Mouse (Mus musculus) limb, embryonic 14.5 days (tissue): Measurements from ENCODE around the gene Fdx1l. TPM values are rescaled to one million over a fixed set of nuclear protein-coding genes. Genes with fewer than 3 reads are reported as not detected.

Experiments used
- ATAC-seq: fragments of 200-750 bp; cut with Nextera tagmentation; 2 replicates; pipeline ENCODE4 v1.8.0; 2017; ENCODE audit warnings: low read depth, moderate number of reproducible peaks, moderate TSS enrichment; ENCODE audit not compliant: low FRiP score
- DNase-seq: peaks from one replicate; pipeline ENCODE4 v3.0.0-alpha.2; 2015; ENCODE audit warnings: low spot score
- H3K27ac ChIP-seq: fragments of 300-500 bp; sonication (generic); replicated peaks from 2 replicates; pipeline ENCODE4 v1.5.1; 2014; ENCODE audit warnings: low read depth, mild to moderate bottlenecking, low read length, moderate library complexity, mixed read lengths
- H3K27me3 ChIP-seq: fragments of 300-500 bp; sonication (generic); 2 replicates; pipeline ENCODE4 v1.6.1; 2014; ENCODE audit warnings: low read length, mixed read lengths; ENCODE audit not compliant: control insufficient read depth, insufficient read depth
- H3K36me3 ChIP-seq: fragments of 300-500 bp; sonication (generic); 2 replicates; pipeline ENCODE4 v1.6.1; 2014; ENCODE audit warnings: mild to moderate bottlenecking, low read length, moderate library complexity, mixed read lengths; ENCODE audit not compliant: control insufficient read depth, insufficient read depth
- H3K4me1 ChIP-seq: fragments of 300-500 bp; sonication (generic); 2 replicates; pipeline ENCODE4 v1.6.1; 2014; ENCODE audit warnings: antibody characterized with exemption, low read length, mixed read lengths; ENCODE audit not compliant: control insufficient read depth, insufficient read depth
- H3K4me2 ChIP-seq: fragments of 300-500 bp; sonication (generic); replicated peaks from 2 replicates; pipeline ENCODE4 v1.6.1; 2014; ENCODE audit warnings: low read depth, mild to moderate bottlenecking, low read length, moderate library complexity; ENCODE audit not compliant: severe bottlenecking
- H3K4me3 ChIP-seq: fragments of 300-500 bp; sonication (generic); replicated peaks from 2 replicates; pipeline ENCODE4 v1.5.1; 2014; ENCODE audit warnings: low read length
- H3K9ac ChIP-seq: fragments of 300-500 bp; sonication (generic); 2 replicates; pipeline ENCODE4 v1.6.1; 2014; ENCODE audit warnings: mild to moderate bottlenecking, low read depth, low read length, moderate library complexity; ENCODE audit not compliant: severe bottlenecking
- H3K9me3 ChIP-seq: fragments of 300-500 bp; sonication (generic); 2 replicates; pipeline ENCODE4 v1.6.1; 2016; ENCODE audit warnings: low read length; ENCODE audit not compliant: control insufficient read depth
- POLR2A ChIP-seq: fragments of 200-500 bp; IDR thresholded peaks from 2 replicates; pipeline ENCODE4 v1.8.0; 2012; ENCODE audit warnings: inconsistent platforms, mild to moderate bottlenecking, moderate library complexity, borderline replicate concordance; ENCODE audit not compliant: insufficient read depth, insufficient read length; ENCODE audit errors: extremely low read depth
- WGBS: fragments of 180-500 bp; shearing (Covaris S2); extraction: QIAGEN DNeasy Blood & Tissue Kit; methylation state at CpG from one replicate; pipeline ENCODE4 v1.1.7; 2014; 5-methylcytosine and 5-hydroxymethylcytosine counted together
- microRNA counts: library from miRNA; unstranded; fragments of <30 nt; microRNA quantifications from one replicate; lab custom pipeline; 2016
- microRNA-seq: library from miRNA; unstranded; fragments of <30 nt; microRNA quantifications from one replicate; pipeline ENCODE4, GENCODE M21; 2016
- polyA plus RNA-seq, 2 experiments: library from polyadenylated mRNA; depleted of rRNA in 1 of 2; stranded (reverse) in 1 of 2; unstranded in 1 of 2; fragments of >200 nt; fragmentation: Nextera tagmentation in 1 of 2; extraction: Ambion mirVana in 1 of 2; gene quantifications; 2 replicates each; pipeline versions ENCODE4 v1.2.1 to v1.2.3; 2012 to 2014

The Fdx1l gene
- polyA plus RNA-seq, 2 experiments = 65.1 to 68.9 TPM

- 73% methylated on average over 1 of the region's 1 CpGs for WGBS
Observed at GRCm38 (mm10) chr9:21022726-21023125, 50.7 kb downstream of the Fdx1l start.

DNA sequence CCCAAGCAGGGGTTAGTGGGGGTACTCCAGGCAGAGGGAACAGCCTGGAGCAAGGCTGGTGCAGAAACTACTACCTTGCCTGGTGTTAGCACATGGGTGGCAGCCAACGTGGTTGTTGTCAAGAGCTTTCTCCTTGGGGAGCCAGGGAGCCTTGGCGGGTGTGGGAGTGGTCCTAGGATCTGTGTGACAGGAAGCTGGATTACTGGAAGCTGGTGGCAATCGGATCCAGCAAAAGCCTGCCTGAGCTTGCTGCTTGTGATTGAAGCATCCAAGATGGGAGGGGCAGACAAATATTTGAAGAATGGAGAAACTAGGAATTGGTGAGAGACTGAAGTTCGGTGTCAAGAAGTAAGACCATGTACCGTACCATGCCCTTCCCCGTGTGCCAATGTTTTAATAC, 51.1 kb downstream of the Fdx1l start:
- 52% methylated on average over 6 of the region's 6 CpGs for WGBS
- H3K27ac ChIP-seq = no peak overlapping the region
- no peaks in the 10 kb centered on the region for H3K9me3 ChIP-seq
- no peak for TF ChIP-seq POLR2A
- no peak for ATAC-seq
- H3K27me3 ChIP-seq = peaks cover 4% of the 10 kb centered on the region; the same call in 1 of the 2 replicates
- no peaks in the 10 kb centered on the region for H3K4me1 ChIP-seq
- H3K36me3 ChIP-seq = no peaks in the 10 kb centered on the region
- H3K4me2 ChIP-seq = no peak overlapping the region
- H3K9ac ChIP-seq = no peak overlapping the region
- DNase-seq = no peak
- H3K4me3 ChIP-seq = no peak overlapping the region

More at GRCm38 (mm10) chr9:21022726-21023125, 50.7 kb downstream of the Fdx1l start:
- no peak overlapping the region for H3K27ac ChIP-seq
- ATAC-seq (no peak), DNase-seq (no peak)
- H3K9me3 ChIP-seq = no peaks in the 10 kb centered on the region
- no peak for TF ChIP-seq POLR2A
- H3K4me1 ChIP-seq = no peaks in the 10 kb centered on the region
- H3K9ac ChIP-seq = no peak overlapping the region
- no peak overlapping the region for H3K4me3 ChIP-seq
- H3K4me2 ChIP-seq = no peak overlapping the region
- 0 out of 2 replicates have a peak, but pooled peaks cover under 1% of the 10 kb centered on the region for H3K27me3 ChIP-seq
- no peaks in the 10 kb centered on the region for H3K36me3 ChIP-seq

GRCm38 (mm10) chr9:21021363-21021762, 52.1 kb downstream of the Fdx1l start:
- Histone ChIP-seq H3K36me3 (no peaks in the 10 kb centered on the region), H3K27ac (no peak overlapping the region), H3K4me2 (no peak overlapping the region), H3K9me3 (no peaks in the 10 kb centered on the region), H3K4me1 (no peaks in the 10 kb centered on the region), H3K9ac (no peak overlapping the region), H3K27me3 (peaks cover 14% of the 10 kb centered on the region; the same call in 1 of the 2 replicates), H3K4me3 (no peak overlapping the region)
- DNase-seq (no peak), ATAC-seq (no peak)
- WGBS = 83% methylated on average over 3 of the region's 3 CpGs
- no peak for TF ChIP-seq POLR2A

DNA sequence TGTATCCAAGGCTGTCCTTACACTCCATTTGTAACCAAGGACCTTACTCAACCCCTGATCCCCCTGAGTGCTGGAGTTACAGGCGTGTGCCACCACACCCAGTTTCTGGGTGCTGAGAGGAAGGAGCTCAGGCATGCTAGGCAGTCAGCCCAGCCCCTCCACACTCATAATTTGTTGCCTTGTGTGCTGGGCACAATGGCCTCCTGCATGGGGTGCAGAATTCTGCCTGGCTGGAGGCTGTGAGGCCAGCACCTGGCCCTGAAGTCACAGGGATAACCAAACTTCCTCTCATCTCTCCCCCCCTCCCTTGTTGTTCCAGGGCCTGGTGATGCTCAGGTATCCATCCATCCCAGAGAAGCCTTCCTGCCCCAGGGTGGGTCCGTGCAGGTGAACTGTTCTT, 54.8 kb downstream of the Fdx1l start:
- Histone ChIP-seq H3K36me3 (no peaks in the 10 kb centered on the region), H3K4me3 (no peak overlapping the region), H3K4me1 (0 out of 2 replicates have a peak, but pooled peaks cover 8% of the 10 kb centered on the region), H3K27ac (no peak overlapping the region), H3K27me3 (peaks cover 33% of the 10 kb centered on the region), H3K4me2 (no peak overlapping the region), H3K9me3 (no peaks in the 10 kb centered on the region), H3K9ac (no peak overlapping the region)
- WGBS = 90% methylated on average over 2 of the region's 2 CpGs
- no peak for TF ChIP-seq POLR2A
- ATAC-seq = no peak
- DNase-seq = no peak

MicroRNA genes within 50 kb of the gene (microRNA counts, 519-probe panel; counts per million panel counts)
- 3,093 counts per million, percentile 58 among the panel's probes with 10 or more counts for microRNA mmu-miR-1900 (lab: Ali Mortazavi, UCI)

Small RNA genes within 50 kb of the gene (microRNA-seq; reads per million reads assigned to microRNA genes)
- gene Mir1900 (not detected), gene Mir7082 (not detected)

Other genes starting within 250 kb of the Fdx1l start
- gene A230050P20Rik, start 205.0 kb downstream of the Fdx1l start, polyA plus RNA-seq (2012; rRNA removed) = 25.4 and 35.2 TPM in 2 replicates
- 4.5 and 4.7 TPM in 2 replicates for gene A230050P20Rik, start 205.0 kb downstream of the Fdx1l start, polyA plus RNA-seq (2014; fragmentation: Nextera tagmentation; extraction: Ambion mirVana)
- gene Angptl6, start 193.9 kb downstream of the Fdx1l start, polyA plus RNA-seq (2012; rRNA removed) = 3.1 and 4.0 TPM in 2 replicates
- gene Angptl6, start 193.9 kb downstream of the Fdx1l start, polyA plus RNA-seq (2014; fragmentation: Nextera tagmentation; extraction: Ambion mirVana) = 2.4 and 4.3 TPM in 2 replicates
- 147 and 175 TPM in 2 replicates for gene Ppan, start 185.4 kb downstream of the Fdx1l start, polyA plus RNA-seq (2012; rRNA removed)
- 79.8 and 82.7 TPM in 2 replicates for gene Ppan, start 185.4 kb downstream of the Fdx1l start, polyA plus RNA-seq (2014; fragmentation: Nextera tagmentation; extraction: Ambion mirVana)
- gene Eif3g, start 175.0 kb downstream of the Fdx1l start, polyA plus RNA-seq (2012; rRNA removed) = 167 and 179 TPM in 2 replicates
- gene Eif3g, start 175.0 kb downstream of the Fdx1l start, polyA plus RNA-seq (2014; fragmentation: Nextera tagmentation; extraction: Ambion mirVana) = 287 and 289 TPM in 2 replicates
- gene Dnmt1, start 113.7 kb downstream of the Fdx1l start, polyA plus RNA-seq (2012; rRNA removed) = 115 and 118 TPM in 2 replicates
- 60.9 and 62.0 TPM in 2 replicates for gene Dnmt1, start 113.7 kb downstream of the Fdx1l start, polyA plus RNA-seq (2014; fragmentation: Nextera tagmentation; extraction: Ambion mirVana)
- 28.3 and 37.6 TPM in 2 replicates for gene S1pr2, start 96.8 kb downstream of the Fdx1l start, polyA plus RNA-seq (2012; rRNA removed)
- 59.9 and 67.9 TPM in 2 replicates for gene S1pr2, start 96.8 kb downstream of the Fdx1l start, polyA plus RNA-seq (2014; fragmentation: Nextera tagmentation; extraction: Ambion mirVana)
- gene Mrpl4, start 70.9 kb downstream of the Fdx1l start, polyA plus RNA-seq (2012; rRNA removed) = 89.0 and 114 TPM in 2 replicates
- gene Mrpl4, start 70.9 kb downstream of the Fdx1l start, polyA plus RNA-seq (2014; fragmentation: Nextera tagmentation; extraction: Ambion mirVana) = 115 and 118 TPM in 2 replicates
- gene Icam1, start 57.6 kb downstream of the Fdx1l start, polyA plus RNA-seq (2012; rRNA removed) = 15.5 and 16.6 TPM in 2 replicates
- gene Icam1, start 57.6 kb downstream of the Fdx1l start, polyA plus RNA-seq (2014; fragmentation: Nextera tagmentation; extraction: Ambion mirVana) = 18.3 and 21.2 TPM in 2 replicates
- gene Icam4, start 44.2 kb downstream of the Fdx1l start, polyA plus RNA-seq (2012; rRNA removed) = 0.26 and 0.47 TPM in 2 replicates
- gene Icam4, start 44.2 kb downstream of the Fdx1l start, polyA plus RNA-seq (2014; fragmentation: Nextera tagmentation; extraction: Ambion mirVana) = 0.99 and 1.3 TPM in 2 replicates
- 0.23 and 0.34 TPM in 2 replicates for gene Icam5, start 41.5 kb downstream of the Fdx1l start, polyA plus RNA-seq (2012; rRNA removed)
- 0.08 and 0.11 TPM in 2 replicates for gene Icam5, start 41.5 kb downstream of the Fdx1l start, polyA plus RNA-seq (2014; fragmentation: Nextera tagmentation; extraction: Ambion mirVana)
- 1.4 TPM in 1 of 2 replicates, not detected in the other for gene Zglp1, start 6.5 kb downstream of the Fdx1l start, polyA plus RNA-seq (2012; rRNA removed)
- 0.23 TPM in 1 of 2 replicates, not detected in the other for gene Zglp1, start 6.5 kb downstream of the Fdx1l start, polyA plus RNA-seq (2014; fragmentation: Nextera tagmentation; extraction: Ambion mirVana)
- 1.8 and 1.9 TPM in 2 replicates for gene Gm49373, start 518 bp downstream of the Fdx1l start, polyA plus RNA-seq (2012; rRNA removed)
- 0.72 and 1.0 TPM in 2 replicates for gene Gm49373, start 518 bp downstream of the Fdx1l start, polyA plus RNA-seq (2014; fragmentation: Nextera tagmentation; extraction: Ambion mirVana)
- 5.3 and 5.9 TPM in 2 replicates for gene Gm38431, start 18.4 kb upstream of the Fdx1l start, polyA plus RNA-seq (2012; rRNA removed)
- 1.6 and 2.6 TPM in 2 replicates for gene Gm38431, start 18.4 kb upstream of the Fdx1l start, polyA plus RNA-seq (2014; fragmentation: Nextera tagmentation; extraction: Ambion mirVana)
- gene Raver1, start 18.4 kb upstream of the Fdx1l start, polyA plus RNA-seq (2012; rRNA removed) = 94.0 and 125 TPM in 2 replicates
- 74.7 and 76.3 TPM in 2 replicates for gene Raver1, start 18.4 kb upstream of the Fdx1l start, polyA plus RNA-seq (2014; fragmentation: Nextera tagmentation; extraction: Ambion mirVana)
- 20.9 and 25.8 TPM in 2 replicates for gene Tyk2, start 57.6 kb upstream of the Fdx1l start, polyA plus RNA-seq (2012; rRNA removed)
- gene Tyk2, start 57.6 kb upstream of the Fdx1l start, polyA plus RNA-seq (2014; fragmentation: Nextera tagmentation; extraction: Ambion mirVana) = 10.6 and 11.4 TPM in 2 replicates
- 145 and 257 TPM in 2 replicates for gene Cdc37, start 76.4 kb upstream of the Fdx1l start, polyA plus RNA-seq (2012; rRNA removed)
- 292 and 299 TPM in 2 replicates for gene Cdc37, start 76.4 kb upstream of the Fdx1l start, polyA plus RNA-seq (2014; fragmentation: Nextera tagmentation; extraction: Ambion mirVana)
- 5.7 and 7.1 TPM in 2 replicates for gene Pde4a, start 92.1 kb upstream of the Fdx1l start, polyA plus RNA-seq (2012; rRNA removed)
- 4.4 and 5.7 TPM in 2 replicates for gene Pde4a, start 92.1 kb upstream of the Fdx1l start, polyA plus RNA-seq (2014; fragmentation: Nextera tagmentation; extraction: Ambion mirVana)
- 52.8 and 73.8 TPM in 2 replicates for gene Keap1, start 165.7 kb upstream of the Fdx1l start, polyA plus RNA-seq (2012; rRNA removed)
- 50.4 and 52.3 TPM in 2 replicates for gene Keap1, start 165.7 kb upstream of the Fdx1l start, polyA plus RNA-seq (2014; fragmentation: Nextera tagmentation; extraction: Ambion mirVana)
- 1.6 TPM in 2 replicates for gene S1pr5, start 174.8 kb upstream of the Fdx1l start, polyA plus RNA-seq (2012; rRNA removed)
- 1.1 and 2.5 TPM in 2 replicates for gene S1pr5, start 174.8 kb upstream of the Fdx1l start, polyA plus RNA-seq (2014; fragmentation: Nextera tagmentation; extraction: Ambion mirVana)
- 26.9 and 29.0 TPM in 2 replicates for gene Atg4d, start 191.7 kb upstream of the Fdx1l start, polyA plus RNA-seq (2012; rRNA removed)
- 31.6 and 35.8 TPM in 2 replicates for gene Atg4d, start 191.7 kb upstream of the Fdx1l start, polyA plus RNA-seq (2014; fragmentation: Nextera tagmentation; extraction: Ambion mirVana)
- 30.0 and 43.2 TPM in 2 replicates for gene Kri1, start 214.4 kb upstream of the Fdx1l start, polyA plus RNA-seq (2012; rRNA removed)
- 13.7 and 14.5 TPM in 2 replicates for gene Kri1, start 214.4 kb upstream of the Fdx1l start, polyA plus RNA-seq (2014; fragmentation: Nextera tagmentation; extraction: Ambion mirVana)
- gene Cdkn2d, start 217.8 kb upstream of the Fdx1l start, polyA plus RNA-seq (2012; rRNA removed) = 43.2 and 48.1 TPM in 2 replicates
- gene Cdkn2d, start 217.8 kb upstream of the Fdx1l start, polyA plus RNA-seq (2014; fragmentation: Nextera tagmentation; extraction: Ambion mirVana) = 51.1 and 56.0 TPM in 2 replicates
- 12.8 and 16.3 TPM in 2 replicates for gene Ap1m2, start 238.7 kb upstream of the Fdx1l start, polyA plus RNA-seq (2012; rRNA removed)
- gene Ap1m2, start 238.7 kb upstream of the Fdx1l start, polyA plus RNA-seq (2014; fragmentation: Nextera tagmentation; extraction: Ambion mirVana) = 23.0 and 29.3 TPM in 2 replicates
- 127 and 159 TPM in 2 replicates for gene Slc44a2, start 247.1 kb upstream of the Fdx1l start, polyA plus RNA-seq (2012; rRNA removed)
- 121 and 129 TPM in 2 replicates for gene Slc44a2, start 247.1 kb upstream of the Fdx1l start, polyA plus RNA-seq (2014; fragmentation: Nextera tagmentation; extraction: Ambion mirVana)